Mouse (Mus musculus) limb, embryonic 14.5 days (tissue): ENCODE results near the gene Grk6. TPM values are rescaled to one million over a fixed set of nuclear protein-coding genes. Genes with fewer than 3 reads are reported as not detected.

ENCODE experiments used
- ATAC-seq: fragments of 200-750 bp; cut with Nextera tagmentation; 2 replicates; pipeline ENCODE4 v1.8.0; 2017; ENCODE audit warnings: low read depth, moderate number of reproducible peaks, moderate TSS enrichment; ENCODE audit not compliant: low FRiP score
- DNase-seq: peaks from one replicate; pipeline ENCODE4 v3.0.0-alpha.2; 2015; ENCODE audit warnings: low spot score
- H3K27ac ChIP-seq: fragments of 300-500 bp; sonication (generic); replicated peaks from 2 replicates; pipeline ENCODE4 v1.5.1; 2014; ENCODE audit warnings: low read depth, mild to moderate bottlenecking, low read length, moderate library complexity, mixed read lengths
- H3K27me3 ChIP-seq: fragments of 300-500 bp; sonication (generic); 2 replicates; pipeline ENCODE4 v1.6.1; 2014; ENCODE audit warnings: low read length, mixed read lengths; ENCODE audit not compliant: control insufficient read depth, insufficient read depth
- H3K36me3 ChIP-seq: fragments of 300-500 bp; sonication (generic); 2 replicates; pipeline ENCODE4 v1.6.1; 2014; ENCODE audit warnings: mild to moderate bottlenecking, low read length, moderate library complexity, mixed read lengths; ENCODE audit not compliant: control insufficient read depth, insufficient read depth
- H3K4me1 ChIP-seq: fragments of 300-500 bp; sonication (generic); 2 replicates; pipeline ENCODE4 v1.6.1; 2014; ENCODE audit warnings: antibody characterized with exemption, low read length, mixed read lengths; ENCODE audit not compliant: control insufficient read depth, insufficient read depth
- H3K4me2 ChIP-seq: fragments of 300-500 bp; sonication (generic); replicated peaks from 2 replicates; pipeline ENCODE4 v1.6.1; 2014; ENCODE audit warnings: low read depth, mild to moderate bottlenecking, low read length, moderate library complexity; ENCODE audit not compliant: severe bottlenecking
- H3K4me3 ChIP-seq: fragments of 300-500 bp; sonication (generic); replicated peaks from 2 replicates; pipeline ENCODE4 v1.5.1; 2014; ENCODE audit warnings: low read length
- H3K9ac ChIP-seq: fragments of 300-500 bp; sonication (generic); 2 replicates; pipeline ENCODE4 v1.6.1; 2014; ENCODE audit warnings: mild to moderate bottlenecking, low read depth, low read length, moderate library complexity; ENCODE audit not compliant: severe bottlenecking
- H3K9me3 ChIP-seq: fragments of 300-500 bp; sonication (generic); 2 replicates; pipeline ENCODE4 v1.6.1; 2016; ENCODE audit warnings: low read length; ENCODE audit not compliant: control insufficient read depth
- POLR2A ChIP-seq: fragments of 200-500 bp; IDR thresholded peaks from 2 replicates; pipeline ENCODE4 v1.8.0; 2012; ENCODE audit warnings: inconsistent platforms, mild to moderate bottlenecking, moderate library complexity, borderline replicate concordance; ENCODE audit not compliant: insufficient read depth, insufficient read length; ENCODE audit errors: extremely low read depth
- WGBS: fragments of 180-500 bp; shearing (Covaris S2); extraction: QIAGEN DNeasy Blood & Tissue Kit; methylation state at CpG from one replicate; pipeline ENCODE4 v1.1.7; 2014; 5-methylcytosine and 5-hydroxymethylcytosine counted together
- polyA plus RNA-seq, 2 experiments: library from polyadenylated mRNA; depleted of rRNA in 1 of 2; stranded (reverse) in 1 of 2; unstranded in 1 of 2; fragments of >200 nt; fragmentation: Nextera tagmentation in 1 of 2; extraction: Ambion mirVana in 1 of 2; gene quantifications; 2 replicates each; pipeline versions ENCODE4 v1.2.1 to v1.2.3; 2012 to 2014

The Grk6 gene
- polyA plus RNA-seq, 2 experiments, result 51.7 to 81.4 TPM

DNA sequence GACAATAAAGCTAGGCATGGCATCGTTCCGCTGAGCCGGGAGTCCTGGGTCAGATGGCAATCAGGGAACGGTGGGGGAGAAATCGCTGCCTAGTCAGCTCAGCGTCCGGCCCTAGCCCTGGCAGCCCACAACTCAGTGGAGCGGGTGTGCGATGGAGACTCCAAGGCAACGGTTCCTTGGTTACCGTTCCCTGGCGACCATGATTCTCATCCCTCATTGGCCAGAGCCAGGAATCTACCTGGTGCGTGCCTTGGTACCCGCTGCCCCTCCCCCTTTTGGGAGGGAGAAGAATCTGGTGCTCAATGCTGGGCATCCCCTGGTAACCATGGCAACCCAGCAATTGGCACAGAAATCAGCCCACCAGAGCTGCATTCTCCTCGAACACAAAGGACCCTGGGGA, 38.7 kb downstream of the Grk6 start:
- Histone ChIP-seq H3K36me3 (peaks cover 54% of the 10 kb centered on the region), H3K9ac (no peak overlapping the region), H3K4me2 (no peak overlapping the region), H3K27ac (no peak overlapping the region; the same call in 1 of the 2 replicates), H3K27me3 (no peaks in the 10 kb centered on the region), H3K9me3 (no peaks in the 10 kb centered on the region), H3K4me3 (no peak overlapping the region), H3K4me1 (peaks cover 32% of the 10 kb centered on the region)
- WGBS, result 54% methylated on average over 15 of the region's 15 CpGs
- ATAC-seq, result no peak
- no peak for DNase-seq
- TF ChIP-seq POLR2A, result no peak

DNA sequence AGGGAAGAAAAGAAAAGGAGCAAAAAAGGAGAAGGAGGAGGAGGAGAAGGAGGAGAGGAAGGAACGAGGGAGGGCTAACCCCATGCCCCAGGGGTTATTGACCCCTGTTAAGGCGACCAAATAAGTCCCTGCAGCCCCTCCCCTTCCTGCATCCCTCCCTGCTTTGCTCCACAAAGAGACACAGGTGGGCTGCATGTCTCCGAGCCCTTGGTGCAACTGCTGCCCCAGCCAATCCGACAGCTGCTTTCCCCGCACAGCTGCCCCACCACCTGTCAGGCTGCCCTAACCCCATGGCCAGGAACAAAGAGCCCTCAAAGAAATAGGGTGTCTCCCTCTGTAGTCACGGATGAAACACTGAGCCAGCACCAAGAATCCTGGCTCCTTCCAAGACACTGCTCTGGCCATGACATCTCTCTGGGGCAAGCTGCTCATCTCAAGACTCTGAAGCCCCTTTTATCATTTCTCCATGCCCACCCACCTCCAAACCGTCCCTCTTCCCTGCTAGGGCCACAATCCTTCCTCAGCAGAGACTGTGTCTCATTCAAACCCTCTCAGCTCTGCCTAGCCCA, 39.7 kb downstream of the Grk6 start:
- Histone ChIP-seq H3K9me3 (no peaks in the 10 kb centered on the region), H3K36me3 (peaks cover 44% of the 10 kb centered on the region), H3K4me2 (0 out of 2 replicates have a peak overlapping the region, but pooled peaks have one; percentile 79), H3K27me3 (no peaks in the 10 kb centered on the region), H3K4me1 (peaks cover 32% of the 10 kb centered on the region), H3K4me3 (no peak overlapping the region), H3K9ac (0 out of 2 replicates have a peak overlapping the region, but pooled peaks have one; percentile 21), H3K27ac (no peak overlapping the region; the same call in 1 of the 2 replicates)
- no peak for ATAC-seq
- no peak for DNase-seq
- no peak for TF ChIP-seq POLR2A
- WGBS, result 28% methylated on average over 7 of the region's 7 CpGs

DNA sequence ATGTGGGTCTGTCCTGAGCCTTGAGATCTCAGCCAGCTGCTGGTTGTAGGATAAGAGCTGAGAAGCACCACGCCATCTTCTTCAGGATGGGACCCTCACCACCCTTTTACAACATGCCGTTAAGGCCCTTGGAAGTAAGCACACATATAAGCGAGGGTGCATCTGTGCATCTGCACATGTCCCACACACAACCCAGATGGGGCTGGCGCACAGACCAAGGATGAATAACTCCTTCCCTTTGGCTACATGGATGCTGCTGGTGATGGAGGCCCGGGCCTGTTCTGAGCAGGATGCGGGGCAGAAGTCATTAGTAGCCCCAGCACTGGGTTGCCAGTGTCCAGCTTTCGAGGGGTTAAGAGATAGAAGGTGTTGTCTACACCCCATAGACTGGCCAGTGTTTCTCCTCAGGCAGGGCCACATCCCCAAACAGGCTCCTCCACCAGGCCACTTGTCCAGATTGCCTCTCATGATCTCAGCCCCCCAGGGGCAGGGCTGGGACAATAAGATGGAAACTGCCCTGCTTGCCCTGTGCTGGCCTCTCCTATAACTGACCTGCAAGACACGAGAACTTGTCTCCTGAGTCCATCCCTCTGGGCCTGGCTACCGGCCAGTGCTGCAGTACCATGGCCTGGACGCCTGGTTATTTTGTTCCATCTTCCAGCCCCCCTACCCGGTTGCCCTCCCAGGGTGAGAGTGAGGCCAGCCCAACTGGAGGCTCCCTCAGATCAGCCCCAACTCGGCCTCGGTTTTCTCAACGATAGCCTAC, 41.3 kb downstream of the Grk6 start:
- Histone ChIP-seq H3K27me3 (no peaks in the 10 kb centered on the region), H3K9ac (peak overlapping the region; percentile 100), H3K27ac (0 out of 2 replicates have a peak overlapping the region, but pooled peaks have one; percentile 28), H3K4me1 (peaks cover 32% of the 10 kb centered on the region), H3K36me3 (peaks cover 28% of the 10 kb centered on the region), H3K9me3 (no peaks in the 10 kb centered on the region), H3K4me3 (peak overlapping the region; percentile 88), H3K4me2 (peak overlapping the region; percentile 79)
- WGBS, result 35% methylated on average over 14 of the region's 14 CpGs
- DNase-seq (no peak), ATAC-seq (no peak)
- no peak for TF ChIP-seq POLR2A

DNA sequence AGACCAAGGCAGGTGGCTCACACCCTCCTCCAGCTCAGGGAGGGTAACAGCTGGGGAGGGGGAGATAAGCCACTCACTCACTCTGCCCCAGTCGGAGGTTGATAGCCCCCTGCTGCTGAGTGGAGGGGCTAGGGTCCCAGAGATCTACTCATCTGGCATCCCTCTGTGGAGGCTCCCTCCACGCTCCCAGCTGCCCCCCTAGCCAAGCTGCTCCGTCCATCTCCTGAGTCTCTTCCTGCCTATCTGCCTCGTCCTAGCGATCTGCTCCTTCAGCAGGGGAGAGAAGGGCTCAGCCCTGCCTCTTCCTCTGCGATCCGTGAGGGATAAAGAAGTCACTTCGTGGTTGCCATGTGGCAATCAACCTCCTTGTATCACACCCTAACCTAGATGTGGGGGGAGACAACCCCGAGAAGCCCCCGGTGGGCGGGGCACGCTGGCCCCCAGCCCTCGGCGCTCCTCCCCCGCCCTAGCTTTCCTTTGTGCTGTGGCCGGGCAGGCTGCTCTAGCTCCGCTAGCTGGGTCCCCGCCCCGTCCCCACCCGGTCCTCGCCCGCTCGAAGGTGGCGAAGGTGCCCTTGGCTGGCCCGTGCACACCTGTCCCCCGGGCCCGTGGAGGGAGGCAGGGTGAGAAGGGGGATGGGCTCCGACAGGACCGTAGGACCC, 42.2 kb downstream of the Grk6 start:
- H3K36me3 ChIP-seq, result peaks cover 20% of the 10 kb centered on the region
- peak; percentile 50 for ATAC-seq
- H3K4me1 ChIP-seq, result peaks cover 32% of the 10 kb centered on the region
- H3K4me3 ChIP-seq, result peak overlapping the region; percentile 88
- H3K27me3 ChIP-seq, result no peaks in the 10 kb centered on the region
- no peaks in the 10 kb centered on the region for H3K9me3 ChIP-seq
- TF ChIP-seq POLR2A, result 0 out of 2 replicates have a peak, but pooled peaks have one; percentile 10
- DNase-seq, result no peak
- H3K27ac ChIP-seq, result peak overlapping the region; percentile 90
- H3K9ac ChIP-seq, result peak overlapping the region; percentile 100
- peak overlapping the region; percentile 79 for H3K4me2 ChIP-seq
- WGBS, result under 1% methylated on average over 23 of the region's 29 CpGs
